Mouse (Mus musculus) macrophage (primary cell): Measurements from ENCODE around the gene Cfp. TPM values are rescaled to one million over a fixed set of nuclear protein-coding genes. Genes with fewer than 3 reads are reported as not detected.

Experiments used
- H3K27ac ChIP-seq: fragments of 350-480 bp; formaldehyde crosslinking; 2 replicates; pipeline ENCODE4 v1.9.0; 2021
- H3K36me3 ChIP-seq: fragments of 350-480 bp; formaldehyde crosslinking; 2 replicates; pipeline ENCODE4 v1.9.0; 2021; ENCODE audit errors: inconsistent target
- H3K4me3 ChIP-seq: fragments of 350-480 bp; formaldehyde crosslinking; 2 replicates; pipeline ENCODE4 v1.9.0; 2021; ENCODE audit errors: inconsistent target
- H3K79me2 ChIP-seq: fragments of 350-480 bp; formaldehyde crosslinking; 2 replicates; pipeline ENCODE4 v1.9.0; 2021; ENCODE audit errors: inconsistent target
- WGBS: methylation state at CpG from one replicate; pipeline ENCODE4 v1.1.7; 2026; ENCODE audit warnings: inconsistent platforms; ENCODE audit not compliant: missing documents; 5-methylcytosine and 5-hydroxymethylcytosine counted together
- polyA plus RNA-seq: library from polyadenylated mRNA; stranded (reverse); fragments of 250-400 nt; gene quantifications from 3 replicates; pipeline ENCODE4 v1.2.4, GENCODE M21; 2018; ENCODE audit warnings: inconsistent platforms

Gene Cfp
- polyA plus RNA-seq, 1 experiment from 2014 or later = 647 TPM

- 58% methylated on average over 2 of the region's 3 CpGs for WGBS
- no peak overlapping the region for H3K4me3 ChIP-seq
- no peaks in the 10 kb centered on the region for H3K79me2 ChIP-seq
- no peak overlapping the region for H3K27ac ChIP-seq
- no peaks in the 10 kb centered on the region for H3K36me3 ChIP-seq
These were observed 21.3 kb downstream of the Cfp start for GRCm38 (mm10) chrX:20910074-20910473.

Other genes with a start within 250 kb of the Cfp start
- gene Cdk16, start 243.6 kb downstream of the Cfp start, polyA plus RNA-seq = 25.7 to 45.0 TPM (median 39.9 TPM) in 3 replicates
- gene Usp11, start 227.6 kb downstream of the Cfp start, polyA plus RNA-seq = 2.1 to 5.9 TPM (median 4.1 TPM) in 3 replicates
- 53.5 to 60.0 TPM (median 55.5 TPM) in 3 replicates for gene Araf, start 133.7 kb downstream of the Cfp start, polyA plus RNA-seq
- 0.29 to 1.4 TPM (median 1.1 TPM) in 3 replicates for gene Timp1, start 61.4 kb downstream of the Cfp start, polyA plus RNA-seq
- 6.8 to 30.6 TPM (median 13.5 TPM) in 3 replicates for gene Syn1, start 10.6 kb downstream of the Cfp start, polyA plus RNA-seq
- 12.2 to 13.0 TPM (median 12.2 TPM) in 3 replicates for gene Elk1, start 19.1 kb upstream of the Cfp start, polyA plus RNA-seq
- gene Uxt, start 30.5 kb upstream of the Cfp start, polyA plus RNA-seq = 17.1 to 20.2 TPM (median 18.6 TPM) in 3 replicates
- gene Zfp182, start 130.8 kb upstream of the Cfp start, polyA plus RNA-seq = 4.2 to 11.0 TPM (median 7.6 TPM) in 3 replicates
- not detected in 3 replicates for gene Spaca5, start 136.9 kb upstream of the Cfp start, polyA plus RNA-seq
- gene Zfp300, start 158.0 kb upstream of the Cfp start, polyA plus RNA-seq = 0.26 to 0.60 TPM (median 0.53 TPM) in 3 replicates
- not detected in 3 replicates for gene Ssxa1, start 184.3 kb upstream of the Cfp start, polyA plus RNA-seq
- not detected in 3 replicates for gene Gm21876, start 244.1 kb upstream of the Cfp start, polyA plus RNA-seq